Mouse (Mus musculus): ENCODE measurements at regions not wholly inside any gene's neighbourhood (a gene's known extent, or its start where the extent isn't known, plus 50 kb on each side); places are given as distances from the start of the nearest gene placed in this dataset.

DNA sequence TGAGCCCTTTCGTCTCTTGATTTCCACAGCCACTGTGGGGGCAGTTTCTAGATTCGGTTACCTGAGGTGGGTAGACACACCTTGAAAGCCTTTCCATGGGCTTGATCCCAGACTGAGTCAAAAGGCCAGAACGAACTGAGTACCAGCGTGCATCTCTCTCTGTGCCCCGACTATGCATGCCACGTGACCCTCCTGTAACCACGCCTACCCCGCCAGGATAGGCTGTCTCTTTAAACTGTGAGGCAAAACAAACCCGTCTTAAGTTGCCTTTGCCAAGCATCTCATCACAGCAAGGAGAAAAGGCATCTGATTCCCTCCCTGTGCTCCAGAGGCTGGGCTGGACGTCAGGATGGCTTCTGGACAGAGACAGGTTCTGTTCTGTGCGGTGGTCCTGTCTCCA lies 78.2 kb upstream of the Smad3 start:
- no peak for TF ChIP-seq POLR2A (IDR thresholded peaks at IDR 0.05; ENCODE audit: borderline replicate concordance, control insufficient read depth, low read depth, low read length)
- no peak for TF ChIP-seq CTCF (IDR thresholded peaks at IDR 0.05; ENCODE audit: control insufficient read depth, insufficient read depth, low read length)
